Mouse (Mus musculus) splenic B cell, adult 2 months (primary cell): Measurements from ENCODE around the gene Mbnl2.

ENCODE experiments used
- DNase-seq: peaks from one replicate; pipeline ENCODE4 v3.0.0-alpha.2; 2011; ENCODE audit warnings: low read depth, low spot score
- H3K27me3 ChIP-seq: 2 replicates; pipeline ENCODE4 v1.6.1; 2012; ENCODE audit warnings: mild to moderate bottlenecking, low read length, moderate library complexity, mixed read lengths; ENCODE audit not compliant: control insufficient read depth, poor library complexity, insufficient read depth, severe bottlenecking
- H3K36me3 ChIP-seq: 2 replicates; pipeline ENCODE4 v1.6.1; 2012; ENCODE audit warnings: mild to moderate bottlenecking, low read length, moderate library complexity, mixed read lengths; ENCODE audit not compliant: control insufficient read depth, poor library complexity, insufficient read depth, severe bottlenecking

The Mbnl2 gene

DNA sequence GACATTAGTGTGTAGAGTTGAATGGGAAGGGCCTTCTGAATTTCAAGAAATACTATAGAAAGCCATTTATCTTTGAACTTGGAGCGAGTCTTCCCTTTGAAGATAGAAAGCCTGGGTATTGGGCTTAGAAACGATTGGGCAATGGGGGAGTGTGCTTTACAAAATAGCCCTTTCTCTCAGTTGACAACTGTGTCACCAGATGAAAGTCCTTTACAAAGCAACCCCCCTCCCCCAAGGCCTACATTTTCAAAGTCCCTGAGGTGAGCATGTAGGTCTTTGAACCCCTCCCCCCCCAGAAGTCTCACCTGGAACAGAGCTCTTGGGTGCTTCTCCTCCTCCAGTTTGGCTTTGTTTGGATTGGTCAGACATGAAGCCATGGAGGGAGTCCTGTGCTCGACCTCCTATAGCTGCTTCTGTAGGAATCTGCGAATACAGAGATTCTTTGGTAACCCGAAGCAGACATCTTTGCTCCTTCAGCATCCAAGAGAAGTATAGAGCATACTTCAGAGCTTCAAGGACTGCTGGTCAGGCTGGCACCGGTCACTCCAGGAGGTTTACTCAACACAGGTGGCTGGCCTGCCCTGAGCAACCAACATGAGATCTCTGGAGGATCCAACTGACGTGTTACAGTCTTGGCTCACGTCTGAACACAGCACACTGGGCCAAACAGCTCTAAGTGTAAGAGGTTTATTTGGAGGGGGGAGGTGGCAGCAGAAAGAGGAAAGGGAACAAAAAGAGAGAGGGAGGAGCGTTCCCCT lies 43.7 kb downstream of the Mbnl2 start:
- DNase-seq: no peak
- no peaks in the 10 kb centered on the region for H3K27me3 ChIP-seq
- H3K36me3 ChIP-seq: peaks cover 1% of the 10 kb centered on the region; the same call in 1 of the 2 replicates

GRCm38 (mm10) chr14:120322041-120322440 lies 46.6 kb downstream of the Mbnl2 start:
- DNase-seq: no peak
- Histone ChIP-seq H3K27me3 (no peaks in the 10 kb centered on the region), H3K36me3 (no peaks in the 10 kb centered on the region)

DNA sequence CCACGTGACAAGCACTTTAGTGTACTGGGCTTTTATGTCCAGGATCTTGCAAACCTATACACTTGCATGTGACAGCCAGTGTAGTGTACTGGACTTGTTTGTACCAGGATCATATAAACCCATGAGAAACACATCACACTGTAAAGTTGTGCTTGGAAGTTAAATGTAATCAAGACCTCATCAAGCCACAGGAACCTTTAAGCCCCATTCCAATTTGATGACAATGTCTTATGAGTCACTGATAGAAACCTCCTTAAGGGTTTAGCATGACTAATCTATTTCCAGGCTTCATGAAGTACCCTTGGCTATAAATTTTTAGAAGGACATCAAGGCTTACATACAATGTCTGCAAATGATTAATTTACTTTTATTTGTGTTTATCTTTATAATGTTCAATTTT lies 47.6 kb downstream of the Mbnl2 start:
- H3K36me3 ChIP-seq: no peaks in the 10 kb centered on the region
- DNase-seq: no peak
- H3K27me3 ChIP-seq: no peaks in the 10 kb centered on the region

DNA sequence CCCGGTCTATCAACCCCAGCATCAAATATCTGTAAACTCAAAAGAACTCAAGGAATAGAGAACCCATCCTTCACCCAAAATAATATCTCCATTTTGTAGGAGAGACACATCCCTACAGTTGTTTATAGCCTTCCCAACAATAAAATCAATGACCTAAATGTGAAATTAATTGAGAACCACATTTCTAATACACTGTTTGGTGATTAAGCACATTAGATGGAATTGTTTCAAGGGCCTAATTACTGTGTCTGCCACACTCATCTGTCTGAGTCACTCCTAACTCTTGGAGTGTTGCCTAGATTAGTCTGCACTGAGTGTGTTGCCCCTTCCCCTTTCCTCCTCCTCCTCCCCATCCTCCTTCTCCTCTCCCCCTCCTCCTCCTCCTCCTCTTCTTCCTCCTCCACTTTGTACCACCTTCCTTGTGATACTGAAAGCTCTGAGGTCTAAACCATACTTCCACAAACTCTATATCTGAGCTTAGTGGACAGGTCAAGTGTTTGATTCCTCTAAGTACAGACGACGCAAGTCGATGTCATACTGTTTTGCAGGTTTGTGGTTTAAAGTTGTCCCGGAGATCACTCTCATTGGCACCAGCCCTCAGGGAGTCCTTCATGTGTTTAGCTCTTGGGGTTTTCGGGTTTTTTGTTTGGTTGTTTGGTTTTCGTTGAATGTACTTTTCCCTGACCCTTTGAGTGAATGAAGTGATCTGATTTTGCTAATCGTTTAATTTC lies 48.8 kb downstream of the Mbnl2 start:
- Histone ChIP-seq H3K27me3 (no peaks in the 10 kb centered on the region), H3K36me3 (no peaks in the 10 kb centered on the region)
- peak; percentile 5 for DNase-seq

GRCm38 (mm10) chr14:120324883-120325480 lies 49.5 kb downstream of the Mbnl2 start:
- Histone ChIP-seq H3K27me3 (no peaks in the 10 kb centered on the region), H3K36me3 (no peaks in the 10 kb centered on the region)
- DNase-seq: peak; percentile 8

GRCm38 (mm10) chr14:120325673-120326072 lies 50.2 kb downstream of the Mbnl2 start:
- no peaks in the 10 kb centered on the region for H3K27me3 ChIP-seq
- no peaks in the 10 kb centered on the region for H3K36me3 ChIP-seq
- DNase-seq: peak; percentile 82

DNA sequence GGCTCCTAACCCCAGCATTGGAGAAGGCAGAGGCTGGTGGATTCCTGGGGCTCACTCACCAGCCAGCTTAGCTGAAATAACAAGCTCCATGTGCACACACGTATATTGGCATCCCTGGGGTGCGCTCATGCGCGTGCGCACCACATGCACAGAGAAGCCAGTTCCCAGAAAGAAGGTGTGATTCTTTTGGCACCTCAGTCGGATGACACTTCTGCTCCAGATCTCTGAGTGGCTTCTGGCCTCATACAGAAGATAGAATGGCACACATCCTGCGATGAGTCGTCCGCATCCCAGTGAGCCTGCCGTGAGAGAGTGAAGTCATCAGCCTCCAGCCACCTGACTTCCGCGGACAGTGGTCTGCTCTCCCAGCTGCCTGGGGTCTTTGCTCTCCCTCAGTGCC lies 55.0 kb downstream of the Mbnl2 start:
- Histone ChIP-seq H3K36me3 (no peaks in the 10 kb centered on the region), H3K27me3 (no peaks in the 10 kb centered on the region)
- DNase-seq: no peak

DNA sequence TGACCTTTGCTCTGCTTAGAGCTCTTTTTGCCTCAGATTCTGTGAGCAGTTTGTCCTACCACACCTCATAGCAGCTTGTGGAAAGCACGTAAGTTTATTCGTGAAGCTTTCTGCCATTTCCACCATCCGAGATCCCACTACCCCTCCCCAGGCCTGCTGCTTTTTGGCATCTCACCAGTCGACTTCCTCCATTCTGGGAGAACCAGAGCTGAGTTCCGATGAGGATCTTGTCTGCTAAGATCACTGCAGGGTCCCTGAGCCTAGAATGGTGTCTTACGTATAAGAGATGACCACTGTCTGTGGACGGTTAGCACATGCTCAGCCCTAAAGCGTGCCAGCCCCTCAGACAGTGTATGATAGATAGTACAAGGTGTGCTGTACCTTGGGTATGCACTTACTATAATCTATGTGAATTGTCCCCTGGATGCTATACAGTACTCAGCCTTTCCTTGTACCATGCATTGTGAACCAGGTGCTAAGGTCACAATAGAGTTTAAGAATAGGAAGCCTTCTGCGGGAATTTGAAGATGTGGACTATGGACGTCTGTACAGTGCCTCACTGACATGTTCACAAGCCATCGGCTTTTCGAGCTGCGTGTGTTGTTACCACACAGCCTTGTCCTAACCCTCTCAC lies 55.5 kb downstream of the Mbnl2 start:
- no peaks in the 10 kb centered on the region for H3K27me3 ChIP-seq
- no peaks in the 10 kb centered on the region for H3K36me3 ChIP-seq
- DNase-seq: no peak

DNA sequence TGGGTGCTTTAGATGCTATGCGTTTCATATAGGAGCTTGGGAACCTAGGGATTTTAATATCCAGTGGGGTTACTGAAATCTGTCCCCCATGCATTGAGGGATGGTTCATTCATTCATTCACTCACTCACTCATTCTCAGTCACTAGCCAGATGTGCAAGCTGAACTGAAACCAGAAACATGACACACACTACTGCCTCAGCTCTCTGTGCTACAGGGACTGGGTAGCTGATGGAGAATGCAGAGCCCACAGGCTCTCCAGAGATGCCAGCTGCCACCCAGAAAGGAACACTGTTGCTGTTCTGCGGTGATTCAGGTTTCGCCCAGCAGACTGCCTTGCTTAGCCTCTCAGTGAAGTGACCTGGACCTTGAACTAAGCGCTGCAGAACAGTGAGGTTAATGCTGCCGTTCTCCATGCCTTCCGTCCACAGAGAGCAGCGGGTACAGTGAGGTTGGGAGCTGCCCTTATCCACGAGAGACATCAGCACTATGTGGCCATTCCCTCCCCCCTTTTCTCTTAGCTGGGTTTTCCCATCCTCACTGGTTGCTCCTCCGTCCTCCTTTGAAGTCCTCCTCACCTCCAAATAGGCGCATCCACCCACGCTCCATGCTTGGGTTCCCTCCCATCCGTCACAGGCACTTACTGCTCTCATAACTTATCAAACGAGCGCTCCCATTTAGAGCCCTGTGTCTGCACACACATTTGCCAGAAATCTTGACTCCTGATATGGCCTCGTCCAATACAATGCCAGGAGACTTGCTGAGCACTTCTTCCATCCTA lies 58.2 kb downstream of the Mbnl2 start:
- peak; percentile 66 for DNase-seq

DNA sequence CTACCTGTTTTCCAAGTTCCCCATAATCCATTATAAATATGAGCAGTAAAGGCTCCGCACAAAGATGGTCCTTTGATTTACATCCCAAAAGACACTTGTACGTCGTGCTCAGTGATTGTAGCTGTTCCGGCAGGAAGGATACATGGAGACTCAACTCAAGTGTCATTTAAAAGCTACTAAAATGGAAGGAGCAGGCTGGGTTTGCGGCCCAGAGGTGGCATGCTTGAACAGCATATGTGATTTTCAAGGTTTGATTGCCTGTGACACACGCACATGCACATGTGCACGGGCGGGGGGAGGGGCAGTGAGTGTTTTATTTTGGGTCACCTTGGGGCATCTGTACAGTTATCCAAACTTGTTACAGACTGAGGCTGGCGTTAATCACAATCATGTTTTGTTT lies 59.9 kb downstream of the Mbnl2 start:
- DNase-seq: no peak
- H3K36me3 ChIP-seq: no peaks in the 10 kb centered on the region

More for the DNA sequence above, 58.2 kb downstream of the Mbnl2 start:
- Histone ChIP-seq H3K36me3 (no peaks in the 10 kb centered on the region), H3K27me3 (no peaks in the 10 kb centered on the region)

DNA sequence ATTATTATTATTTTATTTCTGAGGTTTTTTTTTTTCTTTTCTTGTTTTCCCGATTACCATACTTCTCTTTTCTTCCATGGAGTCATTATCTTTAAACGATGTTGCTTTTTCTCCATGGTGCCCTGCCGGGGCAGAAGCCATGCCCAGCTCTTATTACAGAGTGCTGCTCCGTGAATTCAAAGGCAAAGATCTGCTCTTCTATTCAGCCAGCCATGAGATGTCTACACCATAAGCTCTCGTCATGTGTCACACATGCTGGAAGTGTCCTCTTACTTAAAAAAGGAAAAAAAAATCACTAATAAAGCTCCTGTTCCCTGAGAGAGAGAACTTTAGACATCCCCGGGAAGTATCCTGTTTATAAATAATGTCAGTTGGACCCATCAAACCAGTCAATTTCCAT lies 60.4 kb downstream of the Mbnl2 start:
- no peaks in the 10 kb centered on the region for H3K36me3 ChIP-seq
- DNase-seq: no peak
- H3K27me3 ChIP-seq: no peaks in the 10 kb centered on the region

More for the DNA sequence above, 59.9 kb downstream of the Mbnl2 start:
- H3K27me3 ChIP-seq: no peaks in the 10 kb centered on the region

DNA sequence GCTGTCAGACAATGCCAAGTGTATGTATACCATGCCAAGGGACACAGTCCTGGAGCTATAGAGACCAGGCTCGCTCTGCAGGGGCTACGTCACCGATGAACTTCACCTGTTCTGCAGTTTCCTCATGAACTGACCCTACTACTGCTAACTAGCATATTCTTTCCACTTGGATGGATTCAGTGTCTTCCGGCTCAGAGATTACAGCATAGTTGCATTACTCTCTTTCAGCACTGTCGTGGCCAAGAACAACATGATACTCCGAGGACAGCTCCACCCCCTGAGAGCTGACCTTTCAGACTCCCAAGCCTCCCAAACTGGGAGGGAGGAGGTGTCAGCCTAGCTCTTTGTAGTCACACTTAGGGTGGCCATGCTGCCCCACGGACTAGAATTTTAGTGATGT lies 60.9 kb downstream of the Mbnl2 start:
- H3K27me3 ChIP-seq: no peaks in the 10 kb centered on the region
- H3K36me3 ChIP-seq: peaks cover 2% of the 10 kb centered on the region; the same call in 1 of the 2 replicates
- DNase-seq: no peak

DNA sequence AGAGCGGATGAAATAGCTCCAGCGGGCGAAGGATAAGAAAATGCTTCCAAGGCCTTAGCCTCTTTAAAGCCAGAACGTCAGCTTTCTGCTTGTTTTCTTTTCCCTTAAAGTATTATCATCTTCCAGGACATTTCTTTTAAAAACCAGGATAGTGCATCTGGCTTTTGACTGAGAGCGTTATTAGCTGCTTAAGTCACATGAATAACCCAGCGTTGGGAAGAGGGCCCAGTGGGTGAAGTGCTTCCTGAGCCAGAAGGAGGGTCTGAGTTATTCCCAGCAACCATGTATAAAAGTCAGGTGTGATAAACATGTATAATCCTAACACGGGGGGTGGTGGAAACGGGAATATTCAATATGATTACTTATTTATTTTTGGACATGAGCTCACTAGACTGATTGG lies 61.4 kb downstream of the Mbnl2 start:
- H3K36me3 ChIP-seq: peaks cover 2% of the 10 kb centered on the region; the same call in 1 of the 2 replicates
- no peak for DNase-seq
- H3K27me3 ChIP-seq: no peaks in the 10 kb centered on the region

- no peak for DNase-seq
- Histone ChIP-seq H3K27me3 (no peaks in the 10 kb centered on the region), H3K36me3 (peaks cover 2% of the 10 kb centered on the region; the same call in 1 of the 2 replicates)
These were observed 62.4 kb downstream of the Mbnl2 start for GRCm38 (mm10) chr14:120337731-120338462.
